In genomic region chrX:86954614-86955013, GRCm38 (mm10) we compare ENCODE assay signal across 22 mouse cellular contexts.
DNase-seq lines count a peak whose midpoint lies in the region; ATAC-seq and TF ChIP-seq lines count a peak whose summit lies in the region.
"Had no signal": no experiment of that assay in that cellular context is flagged by ENCODE, and none has a peak within 500 bp of the region (broad histone marks: within the 10 kb centered on the region; RNA-seq: fewer than 3 reads in every experiment).

No protein-coding gene starts in this region.

- no peak for TF ChIP-seq POLR2A in brain, embryonic 14.5 days (IDR thresholded peaks at IDR 0.05; ENCODE audit: borderline replicate concordance, extremely low read depth, insufficient read depth, insufficient read length, poor library complexity, severe bottlenecking)

- TF ChIP-seq CTCF in brain, embryonic 14.5 days (IDR thresholded peaks at IDR 0.05; ENCODE audit: borderline replicate concordance, extremely low read depth, insufficient read depth, insufficient read length), result no peak

- H3K36me3 ChIP-seq in neural tube, embryonic 14.5 days (ENCODE audit: control insufficient read depth, insufficient read depth, low read length), result no peaks in the 10 kb centered on the region
- H3K36me3 ChIP-seq in neural tube, embryonic 15.5 days, result no peaks in the 10 kb centered on the region
- H3K36me3 ChIP-seq: G1E had no signal

- no peaks in the 10 kb centered on the region for H3K27me3 ChIP-seq in neural tube, embryonic 14.5 days (ENCODE audit: control insufficient read depth, insufficient read depth, low read length)
- H3K27me3 ChIP-seq in neural tube, embryonic 15.5 days (replicated peaks), result no peaks in the 10 kb centered on the region
- H3K27me3 ChIP-seq: CH12.LX had no signal

- whole genome bisulfite sequencing in neural tube, embryonic 14.5 days, result 69% methylated on average over 1 of the region's 1 CpGs
- WGBS in neural tube, embryonic 15.5 days, result 54% methylated on average over 1 of the region's 1 CpGs

- no peak overlapping the region for H3K4me3 ChIP-seq in neural tube, embryonic 14.5 days (ENCODE audit: low read depth, low read length)
- no peak overlapping the region for H3K4me3 ChIP-seq in neural tube, embryonic 15.5 days (replicated peaks)

- ATAC-seq in neural tube, embryonic 14.5 days (ENCODE audit: low read depth), result peak; percentile 51; the same call in 1 of the 2 replicates
- peak; percentile 63 for ATAC-seq in neural tube, embryonic 15.5 days (ENCODE audit: low FRiP score)
- ATAC-seq: activated CD4-positive, CD25-positive, alpha-beta regulatory T cell, adult 4 months; CD4-positive, CD25-positive, alpha-beta regulatory T cell, adult 4 months; Patski had no signal

- no peak for DNase-seq in neural tube, embryonic 10.5 days (ENCODE audit: extremely low spot score, low spot score)
- DNase-seq in brain, embryonic 14.5 days (ENCODE audit: low read depth), result peak; percentile 0
- DNase-seq in cerebellum, postnatal 36 days, result no peak
- DNase-seq in ovary, postnatal 36 days (ENCODE audit: low spot score), result no peak
- DNase-seq: adrenal gland, adult 2 months; adrenal gland, adult 8-10 months; adrenal gland, postnatal 10 days; adrenal gland, postnatal 14 days; adrenal gland, postnatal 25 days; adrenal gland, postnatal 36 days; B cell, adult 2 months; cerebellum, adult 11 months; cerebellum, adult 11-12 months; cerebellum, adult 18-20 months; cerebellum, adult 2 months had no signal

- no peaks in the 10 kb centered on the region for H3K4me1 ChIP-seq in neural tube, embryonic 14.5 days (ENCODE audit: control insufficient read depth, insufficient read depth, low read length)
- no peaks in the 10 kb centered on the region for H3K4me1 ChIP-seq in neural tube, embryonic 15.5 days

- no peak overlapping the region for H3K27ac ChIP-seq in neural tube, embryonic 14.5 days (ENCODE audit: low read depth, low read length)
- H3K27ac ChIP-seq in neural tube, embryonic 15.5 days (replicated peaks), result no peak overlapping the region

- no peak overlapping the region for H3K9ac ChIP-seq in neural tube, embryonic 14.5 days (replicated peaks; ENCODE audit: low read depth, low read length)
- H3K9ac ChIP-seq in neural tube, embryonic 15.5 days (replicated peaks), result no peak overlapping the region

- H3K9me3 ChIP-seq in neural tube, embryonic 14.5 days (ENCODE audit: control insufficient read depth, low read length), result no peaks in the 10 kb centered on the region
- no peaks in the 10 kb centered on the region for H3K9me3 ChIP-seq in neural tube, embryonic 15.5 days (replicated peaks)
- H3K9me3 ChIP-seq: G1E had no signal

- H3K4me2 ChIP-seq in neural tube, embryonic 14.5 days (ENCODE audit: low read depth, low read length), result no peak overlapping the region
- no peak overlapping the region for H3K4me2 ChIP-seq in neural tube, embryonic 15.5 days
